Mouse (Mus musculus): Measurements from ENCODE around the gene St6gal1. TPM values are rescaled to one million over a fixed set of nuclear protein-coding genes. Genes with fewer than 3 reads are reported as not detected.
"Not testable (repeated sequence)": the region's sequence is repeated elsewhere in the genome, so short reads cannot be mapped to it uniquely, and the experiment has no call there.

Gene St6gal1
- polyA plus RNA-seq (2012; rRNA removed), result 31.5 and 35.7 TPM in 2 replicates

GRCm38 (mm10) chr16:23224671-23225068, at the start of gene St6gal1:
Gene St6gal1 (plus strand): TSS chr16:23224740.
- peak; percentile 87 for DNase-seq (ENCODE audit: low read depth)
- TF ChIP-seq CTCF (IDR thresholded peaks at IDR 0.05; ENCODE audit: borderline replicate concordance, extremely low read depth, insufficient read depth, insufficient read length), result peak; percentile 66
- TF ChIP-seq POLR2A (IDR thresholded peaks at IDR 0.05; ENCODE audit: borderline replicate concordance, extremely low read depth, insufficient read depth, insufficient read length, poor library complexity, severe bottlenecking), result peak; percentile 37; the same call in 1 of the 2 replicates

GRCm38 (mm10) chr16:23174855-23175254, 49.7 kb upstream of the St6gal1 start:
- TF ChIP-seq CTCF (IDR thresholded peaks at IDR 0.05; ENCODE audit: borderline replicate concordance, extremely low read depth, insufficient read depth, insufficient read length) (no peak), POLR2A (IDR thresholded peaks at IDR 0.05; ENCODE audit: borderline replicate concordance, extremely low read depth, insufficient read depth, insufficient read length, poor library complexity, severe bottlenecking) (no peak)

GRCm38 (mm10) chr16:23175956-23176355, 48.6 kb upstream of the St6gal1 start:
- DNase-seq (ENCODE audit: low read depth), result no peak
- no peak for TF ChIP-seq POLR2A (IDR thresholded peaks at IDR 0.05; ENCODE audit: borderline replicate concordance, extremely low read depth, insufficient read depth, insufficient read length, poor library complexity, severe bottlenecking)
- TF ChIP-seq CTCF (IDR thresholded peaks at IDR 0.05; ENCODE audit: borderline replicate concordance, extremely low read depth, insufficient read depth, insufficient read length), result no peak

More at GRCm38 (mm10) chr16:23174855-23175254, 49.7 kb upstream of the St6gal1 start:
- DNase-seq (ENCODE audit: low read depth), result no peak

- DNase-seq (ENCODE audit: low read depth), result no peak
- no peak for TF ChIP-seq POLR2A (IDR thresholded peaks at IDR 0.05; ENCODE audit: borderline replicate concordance, extremely low read depth, insufficient read depth, insufficient read length, poor library complexity, severe bottlenecking)
- TF ChIP-seq CTCF (IDR thresholded peaks at IDR 0.05; ENCODE audit: borderline replicate concordance, extremely low read depth, insufficient read depth, insufficient read length), result no peak
Measured at GRCm38 (mm10) chr16:23177856-23178255, 46.7 kb upstream of the St6gal1 start.

- no peak for TF ChIP-seq POLR2A (IDR thresholded peaks at IDR 0.05; ENCODE audit: borderline replicate concordance, extremely low read depth, insufficient read depth, insufficient read length, poor library complexity, severe bottlenecking)
- no peak for TF ChIP-seq CTCF (IDR thresholded peaks at IDR 0.05; ENCODE audit: borderline replicate concordance, extremely low read depth, insufficient read depth, insufficient read length)
- DNase-seq (ENCODE audit: low read depth), result no peak
Measured at GRCm38 (mm10) chr16:23178796-23179195, 45.7 kb upstream of the St6gal1 start.

- DNase-seq (ENCODE audit: low read depth), result not testable (repeated sequence)
Measured at GRCm38 (mm10) chr16:23179436-23179835, 45.1 kb upstream of the St6gal1 start.

- no peak for DNase-seq (ENCODE audit: low read depth)
- TF ChIP-seq CTCF (IDR thresholded peaks at IDR 0.05; ENCODE audit: borderline replicate concordance, extremely low read depth, insufficient read depth, insufficient read length) (no peak), POLR2A (IDR thresholded peaks at IDR 0.05; ENCODE audit: borderline replicate concordance, extremely low read depth, insufficient read depth, insufficient read length, poor library complexity, severe bottlenecking) (no peak)
Measured at GRCm38 (mm10) chr16:23181054-23181453, 43.5 kb upstream of the St6gal1 start.

GRCm38 (mm10) chr16:23181487-23181886, 43.1 kb upstream of the St6gal1 start:
- TF ChIP-seq POLR2A (IDR thresholded peaks at IDR 0.05; ENCODE audit: borderline replicate concordance, extremely low read depth, insufficient read depth, insufficient read length, poor library complexity, severe bottlenecking), result no peak
- no peak for TF ChIP-seq CTCF (IDR thresholded peaks at IDR 0.05; ENCODE audit: borderline replicate concordance, extremely low read depth, insufficient read depth, insufficient read length)
- no peak for DNase-seq (ENCODE audit: low read depth)

- TF ChIP-seq POLR2A (IDR thresholded peaks at IDR 0.05; ENCODE audit: borderline replicate concordance, extremely low read depth, insufficient read depth, insufficient read length, poor library complexity, severe bottlenecking) (no peak), CTCF (IDR thresholded peaks at IDR 0.05; ENCODE audit: borderline replicate concordance, extremely low read depth, insufficient read depth, insufficient read length) (no peak)
- no peak for DNase-seq (ENCODE audit: low read depth)
Measured at GRCm38 (mm10) chr16:23181942-23182597, 42.5 kb upstream of the St6gal1 start.

GRCm38 (mm10) chr16:23185824-23186223, 38.7 kb upstream of the St6gal1 start:
- DNase-seq (ENCODE audit: low read depth), result no peak
- TF ChIP-seq CTCF (IDR thresholded peaks at IDR 0.05; ENCODE audit: borderline replicate concordance, extremely low read depth, insufficient read depth, insufficient read length) (no peak), POLR2A (IDR thresholded peaks at IDR 0.05; ENCODE audit: borderline replicate concordance, extremely low read depth, insufficient read depth, insufficient read length, poor library complexity, severe bottlenecking) (no peak)

- TF ChIP-seq CTCF (IDR thresholded peaks at IDR 0.05; ENCODE audit: borderline replicate concordance, extremely low read depth, insufficient read depth, insufficient read length), result no peak
- no peak for TF ChIP-seq POLR2A (IDR thresholded peaks at IDR 0.05; ENCODE audit: borderline replicate concordance, extremely low read depth, insufficient read depth, insufficient read length, poor library complexity, severe bottlenecking)
- no peak for DNase-seq (ENCODE audit: low read depth)
Measured at GRCm38 (mm10) chr16:23186418-23186817, 38.1 kb upstream of the St6gal1 start.

GRCm38 (mm10) chr16:23187983-23188382, 36.6 kb upstream of the St6gal1 start:
- TF ChIP-seq POLR2A (IDR thresholded peaks at IDR 0.05; ENCODE audit: borderline replicate concordance, extremely low read depth, insufficient read depth, insufficient read length, poor library complexity, severe bottlenecking) (no peak), CTCF (IDR thresholded peaks at IDR 0.05; ENCODE audit: borderline replicate concordance, extremely low read depth, insufficient read depth, insufficient read length) (no peak)
- no peak for DNase-seq (ENCODE audit: low read depth)

All from brain, embryonic 14.5 days (tissue).